Mouse (Mus musculus) thymus, adult 2 months (tissue): ENCODE measurements around the gene Pola1. TPM values are rescaled to one million over a fixed set of nuclear protein-coding genes. Genes with fewer than 3 reads are reported as not detected.

Experiments used
- DNase-seq: peaks from one replicate; pipeline ENCODE4 v3.0.0; 2021
- H3K27ac ChIP-seq: fragments of 200-500 bp; 2 replicates; pipeline ENCODE4 v1.5.1; 2012; ENCODE audit warnings: low read length, control low read depth; ENCODE audit not compliant: control insufficient read depth, insufficient read depth
- H3K27me3 ChIP-seq: fragments of 200-500 bp; 2 replicates; pipeline ENCODE4 v1.6.1; 2012; ENCODE audit warnings: mild to moderate bottlenecking, low read length, moderate library complexity, mixed read lengths; ENCODE audit not compliant: control insufficient read depth, insufficient read depth
- H3K36me3 ChIP-seq: fragments of 200-500 bp; 2 replicates; pipeline ENCODE4 v1.6.1; 2012; ENCODE audit warnings: mild to moderate bottlenecking, low read length, moderate library complexity; ENCODE audit not compliant: control insufficient read depth, insufficient read depth
- H3K4me1 ChIP-seq: fragments of 200-500 bp; replicated peaks from 2 replicates; pipeline ENCODE4 v1.6.1; 2012; ENCODE audit warnings: low read length; ENCODE audit not compliant: control insufficient read depth, insufficient read depth
- H3K4me3 ChIP-seq: fragments of 200-500 bp; 2 replicates; pipeline ENCODE4 v1.5.1; 2012; ENCODE audit warnings: mild to moderate bottlenecking, low read length, control low read depth, moderate library complexity; ENCODE audit not compliant: control insufficient read depth, insufficient read depth
- CTCF ChIP-seq: fragments of 200-500 bp; IDR thresholded peaks from 2 replicates; pipeline ENCODE4 v1.5.1; 2012; ENCODE audit warnings: mild to moderate bottlenecking, control low read depth, low read length, moderate library complexity, borderline replicate concordance; ENCODE audit not compliant: control insufficient read depth, poor library complexity, insufficient read depth; ENCODE audit errors: extremely low read depth
- POLR2A ChIP-seq: fragments of 200-500 bp; IDR thresholded peaks from 2 replicates; pipeline ENCODE4 v1.6.1; 2012; ENCODE audit warnings: mild to moderate bottlenecking, low read length, control low read depth, moderate library complexity; ENCODE audit not compliant: control insufficient read depth, poor library complexity, insufficient read depth; ENCODE audit errors: extremely low read depth
- WGBS: fragments of 180-500 bp; shearing (Covaris S2); methylation state at CpG from one replicate; pipeline ENCODE4 v1.1.7; 2018; 5-methylcytosine and 5-hydroxymethylcytosine counted together
- polyA plus RNA-seq: library from polyadenylated mRNA; depleted of rRNA; stranded (reverse); fragments of >200 nt; gene quantifications from 2 replicates; pipeline ENCODE4 v1.2.3, GENCODE M21; 2012; rRNA removed

Gene Pola1
- polyA plus RNA-seq, 1 experiment, result 2.2 TPM

DNA sequence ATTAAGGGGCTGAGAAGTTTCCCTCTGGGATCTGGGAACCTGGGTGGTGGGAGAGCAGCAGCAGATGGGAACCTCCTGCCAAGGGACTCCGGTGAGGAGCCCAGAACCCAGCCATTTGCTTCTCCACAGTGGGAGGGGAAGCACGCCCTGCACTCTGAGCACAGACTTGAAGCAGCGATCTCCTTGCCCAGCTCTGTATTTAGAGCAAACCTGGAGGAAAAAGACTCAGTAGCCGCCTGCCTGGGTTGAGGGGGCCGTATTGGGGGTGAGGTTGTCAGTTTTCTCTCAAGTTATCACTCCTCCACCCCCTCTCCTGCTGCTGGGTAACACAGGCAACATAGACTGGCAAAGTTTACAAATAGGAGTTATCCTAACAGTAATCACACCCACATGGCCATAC is 350.2 kb downstream of the Pola1 start:
- no peak for DNase-seq
- H3K4me3 ChIP-seq, result no peak overlapping the region
- H3K4me1 ChIP-seq, result peaks cover 4% of the 10 kb centered on the region; the same call in 1 of the 2 replicates
- TF ChIP-seq CTCF (no peak), POLR2A (no peak)
- H3K36me3 ChIP-seq, result no peaks in the 10 kb centered on the region
- 6% methylated on average over 5 of the region's 5 CpGs for WGBS
- H3K27me3 ChIP-seq, result peaks cover 10% of the 10 kb centered on the region; the same call in 1 of the 2 replicates
- H3K27ac ChIP-seq, result no peak overlapping the region

DNA sequence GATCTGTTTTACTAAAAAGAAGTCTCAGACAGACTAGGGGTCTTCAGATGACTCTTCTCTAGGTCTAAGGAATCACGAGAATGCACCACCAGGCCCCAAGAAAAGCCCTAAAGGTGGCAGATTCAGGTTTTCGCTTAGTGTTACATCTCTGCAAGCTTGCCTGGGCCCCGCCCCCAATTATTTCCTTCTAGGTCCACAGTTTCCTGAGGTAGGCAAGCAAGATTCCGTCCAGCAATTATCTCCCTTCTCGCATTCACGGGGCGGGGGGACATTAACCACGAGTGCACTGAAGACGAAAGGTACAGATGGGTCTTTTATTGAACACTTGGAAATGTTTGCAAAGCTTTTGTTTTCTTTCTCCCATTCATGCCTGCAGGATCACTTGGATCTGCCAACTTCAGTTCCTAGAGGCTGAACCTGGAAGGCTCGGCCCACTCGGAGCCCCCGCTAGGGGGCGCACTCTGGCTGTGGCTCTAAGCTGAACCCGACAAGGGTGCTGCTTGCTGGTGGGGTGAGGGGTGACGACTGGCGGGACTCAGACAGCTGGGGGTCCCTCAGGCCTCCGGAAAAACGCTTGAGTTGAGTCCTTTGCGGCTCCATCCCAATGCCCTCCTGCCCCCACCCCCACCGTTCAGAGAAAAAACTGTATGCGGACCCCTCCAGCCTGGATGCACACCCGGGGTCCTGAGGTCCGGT is 350.8 kb downstream of the Pola1 start:
- Histone ChIP-seq H3K4me3 (no peak overlapping the region), H3K4me1 (0 out of 2 replicates have a peak, but pooled peaks cover 2% of the 10 kb centered on the region), H3K27ac (no peak overlapping the region), H3K36me3 (no peaks in the 10 kb centered on the region), H3K27me3 (peaks cover 6% of the 10 kb centered on the region; the same call in 1 of the 2 replicates)
- WGBS, result 10% methylated on average over 23 of the region's 23 CpGs
- peak; percentile 76 for TF ChIP-seq CTCF
- TF ChIP-seq POLR2A, result no peak
- DNase-seq, result peak; percentile 50

DNA sequence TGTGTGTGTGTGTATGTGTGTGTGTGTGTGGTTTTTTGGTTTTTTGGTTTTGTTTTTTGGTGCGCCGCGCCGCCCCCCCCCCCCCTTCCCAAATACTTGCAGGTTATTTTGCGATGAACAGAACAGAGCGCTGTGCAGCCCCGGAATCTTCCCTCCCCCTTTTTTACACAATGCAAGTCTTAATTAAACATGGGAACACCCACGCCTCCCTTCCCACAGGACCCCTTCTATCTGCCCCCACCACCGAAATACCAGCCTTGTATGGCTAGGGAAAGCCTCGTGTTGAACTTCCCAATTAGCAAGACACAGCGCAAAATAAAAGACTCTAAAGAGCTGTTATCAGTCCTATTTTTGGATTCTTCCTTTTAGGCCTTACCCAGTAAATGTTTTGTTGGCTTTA is 352.0 kb downstream of the Pola1 start:
- Histone ChIP-seq H3K4me1 (no peaks in the 10 kb centered on the region), H3K27ac (no peak overlapping the region), H3K36me3 (no peaks in the 10 kb centered on the region), H3K4me3 (no peak overlapping the region), H3K27me3 (peaks cover 3% of the 10 kb centered on the region; the same call in 1 of the 2 replicates)
- WGBS, result 50% methylated on average over 8 of the region's 11 CpGs
- no peak for TF ChIP-seq CTCF
- TF ChIP-seq POLR2A, result no peak
- DNase-seq, result no peak

DNA sequence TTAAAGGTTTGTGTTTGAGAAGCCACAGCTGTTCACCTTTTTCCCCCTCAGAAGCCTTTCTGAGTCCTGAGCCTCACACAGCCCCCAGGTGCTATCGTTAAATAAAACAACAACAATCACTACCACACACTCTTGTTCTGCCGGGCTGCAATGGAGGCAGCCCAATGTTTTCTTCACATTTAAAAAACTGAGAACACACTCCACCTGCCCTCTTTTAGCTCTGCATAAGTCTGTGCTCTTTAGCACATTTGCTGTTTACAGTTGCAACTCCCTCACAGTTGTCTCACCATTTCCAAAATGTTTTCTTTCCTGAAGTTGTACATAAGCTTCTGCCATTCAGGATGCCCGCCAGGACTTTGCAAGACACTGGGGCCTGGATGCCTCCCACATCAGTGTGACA is 356.3 kb downstream of the Pola1 start:
- TF ChIP-seq POLR2A (no peak), CTCF (no peak)
- DNase-seq, result no peak
- 66% methylated on average over 3 of the region's 3 CpGs for WGBS
- Histone ChIP-seq H3K27me3 (no peaks in the 10 kb centered on the region), H3K27ac (no peak overlapping the region), H3K36me3 (no peaks in the 10 kb centered on the region), H3K4me1 (no peaks in the 10 kb centered on the region), H3K4me3 (no peak overlapping the region)

Other genes with a start within 250 kb of the Pola1 start
- 0.40 TPM in 2 replicates for gene Pcyt1b, start 22.7 kb upstream of the Pola1 start, polyA plus RNA-seq
- 22.5 and 23.3 TPM in 2 replicates for gene Pdk3, start 200.0 kb upstream of the Pola1 start, polyA plus RNA-seq